Mouse (Mus musculus) lung, embryonic 16.5 days (tissue): ENCODE results near the gene Car5b. TPM values are rescaled to one million over a fixed set of nuclear protein-coding genes. Genes with fewer than 3 reads are reported as not detected.
A peak's percentile ranks its signal among the peaks of the same experiment; 100 is the strongest.

Experiments
- ATAC-seq: fragments of 200-750 bp; cut with Nextera tagmentation; 2 replicates; pipeline ENCODE4 v1.8.0; 2017; ENCODE audit warnings: low read depth, mild to moderate bottlenecking, moderate library complexity
- H3K27ac ChIP-seq: fragments of 300-500 bp; sonication (generic); 2 replicates; pipeline ENCODE4 v1.5.1; 2014; ENCODE audit warnings: mild to moderate bottlenecking, control low read depth, low read length
- H3K27me3 ChIP-seq: fragments of 300-500 bp; sonication (generic); 2 replicates; pipeline ENCODE4 v1.6.1; 2014; ENCODE audit warnings: low read depth, low read length, mixed read lengths; ENCODE audit not compliant: control insufficient read depth, insufficient read depth
- H3K36me3 ChIP-seq: fragments of 300-500 bp; sonication (generic); 2 replicates; pipeline ENCODE4 v1.6.1; 2014; ENCODE audit warnings: low read length; ENCODE audit not compliant: control insufficient read depth, insufficient read depth
- H3K4me1 ChIP-seq: fragments of 300-500 bp; sonication (generic); replicated peaks from 2 replicates; pipeline ENCODE4 v1.6.1; 2014; ENCODE audit warnings: low read length, mixed read lengths; ENCODE audit not compliant: control insufficient read depth, insufficient read depth
- H3K4me2 ChIP-seq: fragments of 300-500 bp; sonication (generic); 2 replicates; pipeline ENCODE4 v1.6.1; 2014; ENCODE audit warnings: low read depth, low read length, control low read depth
- H3K4me3 ChIP-seq: fragments of 300-500 bp; sonication (generic); 2 replicates; pipeline ENCODE4 v1.5.1; 2014; ENCODE audit warnings: mild to moderate bottlenecking, low read length, control low read depth
- H3K9ac ChIP-seq: fragments of 300-500 bp; sonication (generic); 2 replicates; pipeline ENCODE4 v1.6.1; 2014; ENCODE audit warnings: low read length, control low read depth
- H3K9me3 ChIP-seq: fragments of 300-500 bp; sonication (generic); 2 replicates; pipeline ENCODE4 v1.6.1; 2016; ENCODE audit warnings: low read length; ENCODE audit not compliant: control insufficient read depth
- WGBS: fragments of 180-500 bp; shearing (Covaris S2); extraction: QIAGEN DNeasy Blood & Tissue Kit; methylation state at CpG from one replicate; pipeline ENCODE4 v1.1.7; 2014; 5-methylcytosine and 5-hydroxymethylcytosine counted together
- polyA plus RNA-seq: library from polyadenylated mRNA; unstranded; fragments of >200 nt; fragmentation: Nextera tagmentation; extraction: Ambion mirVana; gene quantifications from 2 replicates; pipeline ENCODE4 v1.2.1, GENCODE M21; 2015

The Car5b gene
- 0.73 and 0.91 TPM in 2 replicates for polyA plus RNA-seq

GRCm38 (mm10) chrX:164027607-164028289 lies at the start of gene Car5b:
Gene Car5b, minus strand, starts transcription at chrX:164027997.
- Histone ChIP-seq H3K4me1 (no peaks in the 10 kb centered on the region), H3K4me3 (peak within 1 kb of the TSS; percentile 42), H3K36me3 (no peaks in the 10 kb centered on the region), H3K9me3 (no peaks in the 10 kb centered on the region), H3K4me2 (peak within 1 kb of the TSS; percentile 52), H3K27me3 (no peaks in the 10 kb centered on the region), H3K9ac (no peak within 1 kb of the TSS), H3K27ac (no peak within 1 kb of the TSS)
- ATAC-seq: peak; percentile 100
- 10% methylated on average over 22 of the region's 22 CpGs for WGBS

- peak; percentile 99 for ATAC-seq
- H3K4me3 ChIP-seq: peak within 1 kb of the TSS; percentile 59
- WGBS: 20% methylated on average over 41 of the region's 54 CpGs
These were observed 48.4 kb upstream of the Car5b start, which contains the start of gene Siah1b for GRCm38 (mm10) chrX:164076040-164076775. Gene Siah1b, minus strand, starts transcription at chrX:164076493.

GRCm38 (mm10) chrX:164068968-164069367 lies 41.2 kb upstream of the Car5b start:
- ATAC-seq: no peak
- WGBS: 83% methylated on average over 4 of the region's 4 CpGs
- Histone ChIP-seq H3K36me3 (no peaks in the 10 kb centered on the region), H3K9ac (no peak overlapping the region), H3K27ac (no peak overlapping the region), H3K4me2 (no peak overlapping the region), H3K4me3 (no peak overlapping the region), H3K4me1 (no peaks in the 10 kb centered on the region), H3K9me3 (no peaks in the 10 kb centered on the region), H3K27me3 (no peaks in the 10 kb centered on the region)

More at GRCm38 (mm10) chrX:164076040-164076775, 48.4 kb upstream of the Car5b start, which contains the start of gene Siah1b:
- Histone ChIP-seq H3K36me3 (no peaks in the 10 kb centered on the region), H3K9ac (peak within 1 kb of the TSS; percentile 76), H3K27ac (peak within 1 kb of the TSS; percentile 91), H3K4me1 (no peaks in the 10 kb centered on the region), H3K9me3 (no peaks in the 10 kb centered on the region), H3K27me3 (no peaks in the 10 kb centered on the region; the same call in 1 of the 2 replicates), H3K4me2 (peak within 1 kb of the TSS; percentile 67)

GRCm38 (mm10) chrX:164066185-164066584 lies 38.4 kb upstream of the Car5b start:
- Histone ChIP-seq H3K27me3 (no peaks in the 10 kb centered on the region), H3K36me3 (no peaks in the 10 kb centered on the region), H3K27ac (no peak overlapping the region), H3K4me1 (no peaks in the 10 kb centered on the region), H3K9ac (no peak overlapping the region), H3K4me2 (no peak overlapping the region), H3K4me3 (no peak overlapping the region), H3K9me3 (no peaks in the 10 kb centered on the region)
- peak; percentile 61; the same call in 1 of the 2 replicates for ATAC-seq
- WGBS: 9% methylated on average over 2 of the region's 2 CpGs

GRCm38 (mm10) chrX:164059070-164059469 lies 31.3 kb upstream of the Car5b start:
- H3K27ac ChIP-seq: no peak overlapping the region
- ATAC-seq: no peak
- 75% methylated on average over 4 of the region's 4 CpGs for WGBS
- no peak overlapping the region for H3K4me2 ChIP-seq
- no peak overlapping the region for H3K4me3 ChIP-seq
- H3K9ac ChIP-seq: no peak overlapping the region
- H3K4me1 ChIP-seq: no peaks in the 10 kb centered on the region
- H3K9me3 ChIP-seq: no peaks in the 10 kb centered on the region
- H3K36me3 ChIP-seq: no peaks in the 10 kb centered on the region
- no peaks in the 10 kb centered on the region; the same call in 1 of the 2 replicates for H3K27me3 ChIP-seq

- no peak overlapping the region for H3K9ac ChIP-seq
- no peaks in the 10 kb centered on the region; the same call in 1 of the 2 replicates for H3K27me3 ChIP-seq
- H3K27ac ChIP-seq: no peak overlapping the region
- no peak overlapping the region for H3K4me2 ChIP-seq
- no peak overlapping the region for H3K4me3 ChIP-seq
- H3K36me3 ChIP-seq: no peaks in the 10 kb centered on the region
- no peak for ATAC-seq
- H3K4me1 ChIP-seq: no peaks in the 10 kb centered on the region
- H3K9me3 ChIP-seq: no peaks in the 10 kb centered on the region
- 80% methylated on average over 3 of the region's 3 CpGs for WGBS
These were observed 30.7 kb upstream of the Car5b start for GRCm38 (mm10) chrX:164058523-164058922.

- no peak overlapping the region for H3K9ac ChIP-seq
These were observed 27.9 kb upstream of the Car5b start for GRCm38 (mm10) chrX:164055726-164056125.

GRCm38 (mm10) chrX:164046736-164047135 lies 18.9 kb upstream of the Car5b start:
- no peak overlapping the region for H3K4me3 ChIP-seq
- no peaks in the 10 kb centered on the region for H3K36me3 ChIP-seq
- H3K4me2 ChIP-seq: no peak overlapping the region
- H3K4me1 ChIP-seq: no peaks in the 10 kb centered on the region
- no peaks in the 10 kb centered on the region for H3K9me3 ChIP-seq
- no peak overlapping the region for H3K27ac ChIP-seq
- no peak for ATAC-seq
- 49% methylated on average over 2 of the region's 2 CpGs for WGBS
- no peak overlapping the region for H3K9ac ChIP-seq
- H3K27me3 ChIP-seq: no peaks in the 10 kb centered on the region

More at GRCm38 (mm10) chrX:164055726-164056125, 27.9 kb upstream of the Car5b start:
- ATAC-seq: no peak
- Histone ChIP-seq H3K27ac (no peak overlapping the region), H3K9me3 (no peaks in the 10 kb centered on the region), H3K4me2 (no peak overlapping the region), H3K4me3 (no peak overlapping the region), H3K36me3 (no peaks in the 10 kb centered on the region), H3K4me1 (no peaks in the 10 kb centered on the region), H3K27me3 (no peaks in the 10 kb centered on the region)
- 76% methylated on average over 4 of the region's 4 CpGs for WGBS

- WGBS: 56% methylated on average over 13 of the region's 13 CpGs
- no peak overlapping the region for H3K27ac ChIP-seq
- no peaks in the 10 kb centered on the region for H3K9me3 ChIP-seq
- H3K4me2 ChIP-seq: no peak overlapping the region
- H3K9ac ChIP-seq: no peak overlapping the region
- no peaks in the 10 kb centered on the region for H3K4me1 ChIP-seq
- ATAC-seq: no peak
- no peaks in the 10 kb centered on the region for H3K36me3 ChIP-seq
- H3K4me3 ChIP-seq: no peak overlapping the region
- H3K27me3 ChIP-seq: no peaks in the 10 kb centered on the region
These were observed 14.3 kb upstream of the Car5b start for GRCm38 (mm10) chrX:164042069-164042468.
